Mouse (Mus musculus) small intestine, adult 2 months (tissue): ENCODE measurements at regions not wholly inside any gene's neighbourhood (a gene's known extent, or its start where the extent isn't known, plus 50 kb on each side); places are given as distances from the start of the nearest gene placed in this dataset.

Experiments used
- CTCF ChIP-seq: fragments of 200-500 bp; IDR thresholded peaks from 2 replicates; pipeline ENCODE4 v1.5.1; 2012; ENCODE audit warnings: low read depth, mild to moderate bottlenecking, control low read depth, inconsistent platforms, low read length, moderate library complexity, mixed read lengths; ENCODE audit not compliant: insufficient replicate concordance, insufficient read length; ENCODE audit errors: extremely low read depth
- POLR2A ChIP-seq: fragments of 200-500 bp; IDR thresholded peaks from 2 replicates; pipeline ENCODE4 v1.6.1; 2012; ENCODE audit warnings: low read depth, mild to moderate bottlenecking, control low read depth, inconsistent platforms, low read length, moderate library complexity

DNA sequence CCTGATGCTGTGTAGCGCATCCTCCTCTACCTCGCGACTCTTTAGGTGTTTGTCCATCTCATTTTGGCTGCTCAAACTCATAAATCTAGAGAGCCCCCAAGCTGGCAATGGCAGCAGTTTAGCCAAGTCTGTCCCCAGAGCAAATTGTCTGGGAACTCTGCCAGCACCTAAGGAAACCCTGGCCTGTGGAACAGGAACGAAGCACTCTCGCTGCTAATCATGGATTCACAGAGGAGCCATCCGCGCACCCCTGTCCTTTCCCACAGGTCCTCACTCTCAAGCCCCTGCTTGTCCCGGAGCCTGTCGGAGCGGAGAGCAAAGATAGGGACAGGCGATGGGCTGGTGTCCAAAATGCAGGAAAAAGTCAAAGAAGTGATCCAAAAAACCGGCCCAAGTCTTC, 138.3 kb upstream of the Frmd6 start:
- TF ChIP-seq CTCF (no peak), POLR2A (no peak)
